Mouse (Mus musculus): ENCODE measurements around the gene Elf1. TPM values are rescaled to one million over a fixed set of nuclear protein-coding genes. Genes with fewer than 3 reads are reported as not detected.
"Not testable (repeated sequence)": the region's sequence is repeated elsewhere in the genome, so short reads cannot be mapped to it uniquely, and the experiment has no call there.

The Elf1 gene
- total RNA-seq (2021) = 10 to 100 TPM in 1 of 2 experiments, 1 to 10 TPM in 1; 8.7 to 11.3 TPM
- long read RNA-seq, experiment 1, full-length matches to known transcripts = 5 of 7 reads
- long read RNA-seq, experiment 1, partial matches to known transcripts = 2 of 7 reads
- long read RNA-seq, experiment 1, other reads (novel, unspliced or antisense) = 0 of 7 reads
- long read RNA-seq, experiment 2, full-length matches to known transcripts = 5 of 6 reads
- long read RNA-seq, experiment 2, partial matches to known transcripts = 1 of 6 reads
- long read RNA-seq, experiment 2, other reads (novel, unspliced or antisense) = 0 of 6 reads

- peak; percentile 98 for DNase-seq
Measured at GRCm38 (mm10) chr14:79480624-79481338, at the start of gene Elf1. Gene Elf1 (plus strand): TSS chr14:79481194.

GRCm38 (mm10) chr14:79434068-79434467, 46.9 kb upstream of the Elf1 start:
- DNase-seq = no peak

- no peak for DNase-seq
Measured at GRCm38 (mm10) chr14:79440655-79441054, 40.3 kb upstream of the Elf1 start.

GRCm38 (mm10) chr14:79441441-79441840, 39.6 kb upstream of the Elf1 start:
- no peak for DNase-seq

- no peak for DNase-seq
Measured at GRCm38 (mm10) chr14:79444601-79445000, 36.4 kb upstream of the Elf1 start.

- DNase-seq = no peak
Measured at GRCm38 (mm10) chr14:79445055-79445620, 35.9 kb upstream of the Elf1 start.

- peak; percentile 60 for DNase-seq
Measured at GRCm38 (mm10) chr14:79451681-79452590, 29.1 kb upstream of the Elf1 start, which contains the start of gene Kbtbd6. Gene Kbtbd6 (plus strand): TSS chr14:79451835.

GRCm38 (mm10) chr14:79452591-79452934, 28.4 kb upstream of the Elf1 start:
- not testable (repeated sequence) for DNase-seq

GRCm38 (mm10) chr14:79460401-79460800, 20.6 kb upstream of the Elf1 start:
- no peak for DNase-seq

GRCm38 (mm10) chr14:79460988-79461387, 20.0 kb upstream of the Elf1 start:
- no peak for DNase-seq

- DNase-seq = no peak
Measured at GRCm38 (mm10) chr14:79465623-79466022, 15.4 kb upstream of the Elf1 start.

- peak; percentile 65 for DNase-seq
Measured at GRCm38 (mm10) chr14:79467621-79468020, 13.4 kb upstream of the Elf1 start.

- DNase-seq = no peak
Measured at GRCm38 (mm10) chr14:79473384-79473783, 7.6 kb upstream of the Elf1 start.

GRCm38 (mm10) chr14:79481339-79482151, 551 bp downstream of the Elf1 start, which contains the start of gene Wbp4:
Gene Wbp4 (minus strand): TSS chr14:79481520.
- peak; percentile 93 for DNase-seq

GRCm38 (mm10) chr14:79482251-79482661, 1.3 kb downstream of the Elf1 start:
- DNase-seq = no peak

- DNase-seq = no peak
Measured at GRCm38 (mm10) chr14:79482747-79483355, 1.9 kb downstream of the Elf1 start.

GRCm38 (mm10) chr14:79483611-79484120, 2.7 kb downstream of the Elf1 start:
- DNase-seq = no peak

GRCm38 (mm10) chr14:79486617-79486992, 5.6 kb downstream of the Elf1 start:
- no peak for DNase-seq

- DNase-seq = no peak
Measured at GRCm38 (mm10) chr14:79486993-79487731, 6.2 kb downstream of the Elf1 start.

GRCm38 (mm10) chr14:79488531-79488930, 7.5 kb downstream of the Elf1 start:
- no peak for DNase-seq
